In the genomic region with DNA sequence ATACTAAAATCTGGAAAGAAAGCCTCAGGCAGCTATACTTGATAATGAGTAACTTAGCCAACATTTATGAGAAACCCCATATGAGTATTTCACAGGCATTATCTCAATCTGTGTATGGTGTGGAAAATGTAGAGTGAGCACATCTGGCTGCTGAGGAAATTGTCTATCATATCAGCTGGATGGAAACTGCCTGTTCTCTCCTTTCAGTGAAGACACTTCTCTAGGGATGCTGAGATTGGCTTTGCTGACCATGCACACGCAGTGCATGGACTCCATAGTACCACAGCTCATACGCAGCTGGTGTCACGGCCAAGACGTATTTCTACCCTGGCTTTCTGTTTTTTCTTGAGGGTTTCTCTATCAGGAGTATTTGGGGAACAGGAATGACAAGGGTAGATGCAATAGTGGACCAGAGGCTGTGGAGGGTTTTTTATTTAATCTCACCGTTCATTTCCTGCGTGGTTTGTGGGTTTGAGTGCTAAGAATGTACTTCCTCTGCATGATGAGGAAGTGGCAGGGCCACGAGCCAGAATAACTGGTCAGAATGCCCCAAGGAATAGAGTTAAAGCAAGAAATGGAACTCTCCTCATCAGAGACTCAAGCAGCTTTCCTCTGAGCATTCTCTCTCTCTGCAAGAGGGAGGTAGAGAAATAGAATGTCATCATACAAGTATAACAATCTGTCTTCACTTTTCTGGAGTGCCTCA, we compare ENCODE assay signal across 9 mouse cellular contexts.
DNase-seq lines count a peak whose midpoint lies in the region; ATAC-seq and TF ChIP-seq lines count a peak whose summit lies in the region.
"Had no signal": no experiment of that assay in that cellular context is flagged by ENCODE, and none has a peak within 500 bp of the region (broad histone marks: within the 10 kb centered on the region; RNA-seq: fewer than 3 reads in every experiment).

No protein-coding gene starts in this region.

- no peak for TF ChIP-seq CTCF in liver, adult 2 months (IDR thresholded peaks at IDR 0.05; ENCODE audit: low read depth, low read length)
- TF ChIP-seq CTCF in spleen, adult 2 months (IDR thresholded peaks at IDR 0.05; ENCODE audit: extremely low read depth, insufficient read depth, insufficient read length, insufficient replicate concordance), result no peak
- TF ChIP-seq CTCF in cerebellum, adult 2 months (IDR thresholded peaks at IDR 0.05; ENCODE audit: borderline replicate concordance, insufficient read depth, low read depth, low read length), result no peak

- no peak for TF ChIP-seq POLR2A in liver, adult 2 months (IDR thresholded peaks at IDR 0.05; ENCODE audit: extremely low read depth, insufficient read depth, low read length)
- TF ChIP-seq POLR2A in limb, embryonic 14.5 days (IDR thresholded peaks at IDR 0.05; ENCODE audit: borderline replicate concordance, extremely low read depth, insufficient read depth, insufficient read length), result no peak
- no peak for TF ChIP-seq POLR2A in spleen, adult 2 months (IDR thresholded peaks at IDR 0.05; ENCODE audit: low read depth, low read length)
- TF ChIP-seq POLR2A in cerebellum, adult 2 months (IDR thresholded peaks at IDR 0.05; ENCODE audit: borderline replicate concordance, insufficient read depth, low read length), result no peak

- DNase-seq in liver, adult 2 months (ENCODE audit: extremely low read depth, low read depth, low spot score), result peak; percentile 44
- DNase-seq in limb, embryonic 14.5 days (ENCODE audit: low spot score), result peak; percentile 53
- DNase-seq in spleen, adult 2 months (ENCODE audit: low read depth in 1 of 2, low spot score in 2 of 2), result peak; percentile 68 to 69
- no peak for DNase-seq in left cerebral cortex, postnatal 10 days (ENCODE audit: extremely low spot score in 1 of 2, low spot score in 2 of 2)
- no peak for DNase-seq in cerebellum, adult 2 months
- no peak for DNase-seq in gastrocnemius, postnatal 10 days

- WGBS in liver, adult 2 months, result 56% methylated on average over 7 of the region's 7 CpGs
- WGBS in liver, embryonic 12.5 days (ENCODE audit: insufficient replicate concordance), result 15% methylated on average over 7 of the region's 7 CpGs
- whole genome bisulfite sequencing in heart, embryonic 16.5 days, result 48% methylated on average over 7 of the region's 7 CpGs
- WGBS in limb, embryonic 14.5 days, result 63% methylated on average over 7 of the region's 7 CpGs
- WGBS in spleen, adult 2 months, result 1% methylated on average over 7 of the region's 7 CpGs
- WGBS in cerebellum, adult 2 months, result 83% methylated on average over 7 of the region's 7 CpGs

- peak overlapping the region; percentile 55 for H3K27ac ChIP-seq in liver, adult 2 months (replicated peaks; ENCODE audit: insufficient read depth, low read depth, low read length)
- no peak overlapping the region for H3K27ac ChIP-seq in liver, embryonic 12.5 days
- peak overlapping the region; percentile 61 for H3K27ac ChIP-seq in heart, embryonic 16.5 days (ENCODE audit: low read length)
- no peak overlapping the region for H3K27ac ChIP-seq in limb, embryonic 14.5 days (replicated peaks; ENCODE audit: low read depth, low read length)
- H3K27ac ChIP-seq in spleen, adult 2 months (ENCODE audit: insufficient read depth, low read length), result peak overlapping the region; percentile 24; the same call in 1 of the 2 replicates
- no peak overlapping the region for H3K27ac ChIP-seq in cerebellum, adult 2 months (ENCODE audit: insufficient read depth, low read length)
- H3K27ac ChIP-seq: hindbrain, embryonic 15.5 days had no signal

- peaks cover 2% of the 10 kb centered on the region; the same call in 1 of the 2 replicates for H3K4me1 ChIP-seq in liver, adult 2 months (ENCODE audit: control insufficient read depth, insufficient read depth, low read length)
- no peaks in the 10 kb centered on the region for H3K4me1 ChIP-seq in liver, embryonic 12.5 days
- H3K4me1 ChIP-seq in heart, embryonic 16.5 days (ENCODE audit: control insufficient read depth, insufficient read depth, low read length), result 0 out of 2 replicates have a peak, but pooled peaks cover 2% of the 10 kb centered on the region
- peaks cover 12% of the 10 kb centered on the region; the same call in 1 of the 2 replicates for H3K4me1 ChIP-seq in limb, embryonic 14.5 days (ENCODE audit: control insufficient read depth, insufficient read depth, low read length)
- H3K4me1 ChIP-seq in spleen, adult 2 months (ENCODE audit: control insufficient read depth, insufficient read depth, insufficient read length), result peaks cover 34% of the 10 kb centered on the region
- H3K4me1 ChIP-seq in cerebellum, adult 2 months (ENCODE audit: control insufficient read depth, insufficient read depth, low read length), result no peaks in the 10 kb centered on the region
- H3K4me1 ChIP-seq: hindbrain, embryonic 15.5 days had no signal

- H3K4me3 ChIP-seq in liver, adult 2 months (ENCODE audit: insufficient read depth, low read depth, low read length), result no peak overlapping the region
- H3K4me3 ChIP-seq in liver, embryonic 12.5 days, result no peak overlapping the region
- no peak overlapping the region for H3K4me3 ChIP-seq in heart, embryonic 16.5 days (ENCODE audit: low read length)
- H3K4me3 ChIP-seq in limb, embryonic 14.5 days (replicated peaks; ENCODE audit: low read length), result no peak overlapping the region
- H3K4me3 ChIP-seq in spleen, adult 2 months (ENCODE audit: extremely low read depth, insufficient read depth, insufficient read length), result no peak overlapping the region; the same call in 1 of the 2 replicates
- no peak overlapping the region for H3K4me3 ChIP-seq in cerebellum, adult 2 months (replicated peaks; ENCODE audit: insufficient read depth, low read depth, low read length)
- H3K4me3 ChIP-seq: hindbrain, embryonic 15.5 days had no signal

- H3K36me3 ChIP-seq in liver, adult 2 months (ENCODE audit: control insufficient read depth, insufficient read depth, low read length), result no peaks in the 10 kb centered on the region
- H3K36me3 ChIP-seq in liver, embryonic 12.5 days, result no peaks in the 10 kb centered on the region
- no peaks in the 10 kb centered on the region for H3K36me3 ChIP-seq in heart, embryonic 16.5 days (ENCODE audit: control insufficient read depth, insufficient read depth)
- no peaks in the 10 kb centered on the region for H3K36me3 ChIP-seq in limb, embryonic 14.5 days (ENCODE audit: control insufficient read depth, insufficient read depth, low read length)
- H3K36me3 ChIP-seq in spleen, adult 2 months (ENCODE audit: control insufficient read depth, insufficient read depth, low read length), result no peaks in the 10 kb centered on the region
- H3K36me3 ChIP-seq: hindbrain, embryonic 15.5 days had no signal

- H3K79me2 ChIP-seq in liver, adult 2 months (ENCODE audit: control insufficient read depth, insufficient read depth, low read length), result no peaks in the 10 kb centered on the region

- H3K27me3 ChIP-seq in liver, adult 2 months (ENCODE audit: control insufficient read depth, insufficient read depth, low read length), result no peaks in the 10 kb centered on the region
- H3K27me3 ChIP-seq in liver, embryonic 12.5 days (replicated peaks), result no peaks in the 10 kb centered on the region
- no peaks in the 10 kb centered on the region for H3K27me3 ChIP-seq in heart, embryonic 16.5 days (ENCODE audit: control insufficient read depth, insufficient read depth, low read length)
- H3K27me3 ChIP-seq in limb, embryonic 14.5 days (ENCODE audit: control insufficient read depth, insufficient read depth, low read length), result no peaks in the 10 kb centered on the region
- no peaks in the 10 kb centered on the region for H3K27me3 ChIP-seq in spleen, adult 2 months (ENCODE audit: control insufficient read depth, insufficient read depth, low read length)
- no peaks in the 10 kb centered on the region for H3K27me3 ChIP-seq in cerebellum, adult 2 months (ENCODE audit: control insufficient read depth, insufficient read depth, low read length)
- H3K27me3 ChIP-seq: hindbrain, embryonic 15.5 days had no signal

- no peaks in the 10 kb centered on the region for H3K9me3 ChIP-seq in liver, embryonic 12.5 days (replicated peaks)
- no peaks in the 10 kb centered on the region for H3K9me3 ChIP-seq in heart, embryonic 16.5 days (replicated peaks; ENCODE audit: control insufficient read depth, low read length)
- H3K9me3 ChIP-seq in limb, embryonic 14.5 days (ENCODE audit: control insufficient read depth, low read length), result no peaks in the 10 kb centered on the region
- H3K9me3 ChIP-seq: hindbrain, embryonic 15.5 days had no signal

- H3K4me2 ChIP-seq in liver, embryonic 12.5 days, result no peak overlapping the region
- H3K4me2 ChIP-seq in heart, embryonic 16.5 days (ENCODE audit: low read depth, low read length), result no peak overlapping the region
- H3K4me2 ChIP-seq in limb, embryonic 14.5 days (replicated peaks; ENCODE audit: low read depth, low read length, severe bottlenecking), result no peak overlapping the region
- H3K4me2 ChIP-seq: hindbrain, embryonic 15.5 days had no signal

- intact Hi-C loops in left cerebral cortex, postnatal 10 days (cut with DNase I), result no loop called here

- no peak for ATAC-seq in liver, embryonic 12.5 days
- ATAC-seq in heart, embryonic 16.5 days (replicated peaks; ENCODE audit: extremely low read depth, insufficient read depth, low FRiP score), result peak; percentile 82
- no peak for ATAC-seq in limb, embryonic 14.5 days (ENCODE audit: low FRiP score, low read depth)

- no peak overlapping the region for H3K9ac ChIP-seq in liver, adult 2 months (ENCODE audit: low read depth, low read length)
- H3K9ac ChIP-seq in liver, embryonic 12.5 days, result no peak overlapping the region
- no peak overlapping the region for H3K9ac ChIP-seq in heart, embryonic 16.5 days (ENCODE audit: low read length)
- no peak overlapping the region for H3K9ac ChIP-seq in limb, embryonic 14.5 days (ENCODE audit: low read depth, low read length, severe bottlenecking)
- H3K9ac ChIP-seq: hindbrain, embryonic 15.5 days had no signal

Comparison
In these comparisons a context has a peak if more than half of its experiments do, and no peak if none do; other contexts are left out.
1. H3K27ac ChIP-seq: peak in liver, adult 2 months (single experiment), heart, embryonic 16.5 days (single experiment) and spleen, adult 2 months (single experiment); none in liver, embryonic 12.5 days (single experiment), limb, embryonic 14.5 days (single experiment) and cerebellum, adult 2 months (single experiment).
2. DNase-seq: peak in liver, adult 2 months (single experiment), limb, embryonic 14.5 days (single experiment) and spleen, adult 2 months (2 of 2); none in left cerebral cortex, postnatal 10 days (0 of 2), cerebellum, adult 2 months (0 of 2) and gastrocnemius, postnatal 10 days (single experiment).